ENCODE assay signal across 8 mouse cellular contexts in genomic region chr10:46011916-46012596, GRCm38 (mm10).
DNase-seq lines count a peak whose midpoint lies in the region; ATAC-seq and TF ChIP-seq lines count a peak whose summit lies in the region.

No protein-coding gene starts in this region.

- H3K9me3 ChIP-seq in heart, embryonic 12.5 days (replicated peaks), result no peaks in the 10 kb centered on the region

- intact Hi-C loops in heart, postnatal 25 days (cut with DNase I), result no loop called here

- H3K4me3 ChIP-seq in heart, embryonic 12.5 days, result no peak overlapping the region
- H3K4me3 ChIP-seq in bone marrow macrophage, adult 2 months (ENCODE audit: insufficient read depth, low read length), result no peak overlapping the region
- H3K4me3 ChIP-seq in embryonic fibroblast, embryonic 13.5 days (ENCODE audit: insufficient read depth, low read length), result no peak overlapping the region
- no peak overlapping the region for H3K4me3 ChIP-seq in small intestine, adult 2 months (ENCODE audit: low read depth, low read length)

- no peak overlapping the region for H3K9ac ChIP-seq in heart, embryonic 12.5 days

- no peaks in the 10 kb centered on the region for H3K36me3 ChIP-seq in heart, embryonic 12.5 days
- H3K36me3 ChIP-seq in small intestine, adult 2 months (ENCODE audit: control insufficient read depth, insufficient read depth, low read length), result no peaks in the 10 kb centered on the region

- peak; percentile 33; the same call in 1 of the 2 replicates for ATAC-seq in heart, embryonic 12.5 days (ENCODE audit: insufficient number of reproducible peaks, low FRiP score)

- H3K4me2 ChIP-seq in heart, embryonic 12.5 days, result no peak overlapping the region

- 23% methylated on average over 12 of the region's 12 CpGs for WGBS in heart, embryonic 12.5 days
- 21% methylated on average over 12 of the region's 12 CpGs for WGBS in small intestine, adult 2 months

- no peak overlapping the region for H3K27ac ChIP-seq in heart, embryonic 12.5 days (ENCODE audit: poor library complexity, severe bottlenecking)
- H3K27ac ChIP-seq in bone marrow macrophage, adult 2 months (ENCODE audit: insufficient read depth, low read depth, low read length), result no peak overlapping the region
- no peak overlapping the region for H3K27ac ChIP-seq in embryonic fibroblast, embryonic 13.5 days (ENCODE audit: insufficient read depth, low read length)
- H3K27ac ChIP-seq in small intestine, adult 2 months (ENCODE audit: insufficient read depth, low read depth, low read length), result no peak overlapping the region

- H3K27me3 ChIP-seq in heart, embryonic 12.5 days (replicated peaks), result no peaks in the 10 kb centered on the region
- H3K27me3 ChIP-seq in small intestine, adult 2 months (ENCODE audit: control insufficient read depth, insufficient read depth, low read length), result no peaks in the 10 kb centered on the region

- no peak for TF ChIP-seq POLR2A in bone marrow macrophage, adult 2 months (IDR thresholded peaks at IDR 0.05; ENCODE audit: borderline replicate concordance, low read depth, low read length)
- TF ChIP-seq POLR2A in embryonic fibroblast, embryonic 13.5 days (IDR thresholded peaks at IDR 0.05; ENCODE audit: low read depth, low read length), result no peak
- TF ChIP-seq POLR2A in small intestine, adult 2 months (IDR thresholded peaks at IDR 0.05; ENCODE audit: low read depth, low read length), result no peak

- H3K4me1 ChIP-seq in heart, embryonic 12.5 days (replicated peaks), result no peaks in the 10 kb centered on the region
- no peaks in the 10 kb centered on the region for H3K4me1 ChIP-seq in bone marrow macrophage, adult 2 months (ENCODE audit: control insufficient read depth, insufficient read depth, low read length)
- H3K4me1 ChIP-seq in embryonic fibroblast, embryonic 13.5 days (ENCODE audit: control insufficient read depth, insufficient read depth, low read length), result no peaks in the 10 kb centered on the region
- no peaks in the 10 kb centered on the region for H3K4me1 ChIP-seq in small intestine, adult 2 months (ENCODE audit: control insufficient read depth, insufficient read depth, insufficient read length, low read length)

- TF ChIP-seq CTCF in bone marrow macrophage, adult 2 months (IDR thresholded peaks at IDR 0.05; ENCODE audit: low read depth, low read length), result peak; percentile 66; the same call in 1 of the 2 replicates
- TF ChIP-seq CTCF in embryonic fibroblast, embryonic 13.5 days (IDR thresholded peaks at IDR 0.05; ENCODE audit: borderline replicate concordance, insufficient read depth, low read length), result peak; percentile 84
- TF ChIP-seq CTCF in small intestine, adult 2 months (IDR thresholded peaks at IDR 0.05; ENCODE audit: extremely low read depth, insufficient read length, insufficient replicate concordance, low read depth, low read length), result peak; percentile 65; the same call in 1 of the 2 replicates

- no peak for DNase-seq in heart, postnatal 25 days (ENCODE audit: low spot score)
- DNase-seq in hindlimb bud, embryonic 11.5 days (ENCODE audit: extremely low spot score, low read depth, low spot score), result peak; percentile 41
- peak; percentile 57 to 65 for DNase-seq in layer of hippocampus, postnatal 36 days
- DNase-seq in mesoderm, embryonic 11.5 days (ENCODE audit: low read depth, low spot score), result peak; percentile 73
